In the genomic region with DNA sequence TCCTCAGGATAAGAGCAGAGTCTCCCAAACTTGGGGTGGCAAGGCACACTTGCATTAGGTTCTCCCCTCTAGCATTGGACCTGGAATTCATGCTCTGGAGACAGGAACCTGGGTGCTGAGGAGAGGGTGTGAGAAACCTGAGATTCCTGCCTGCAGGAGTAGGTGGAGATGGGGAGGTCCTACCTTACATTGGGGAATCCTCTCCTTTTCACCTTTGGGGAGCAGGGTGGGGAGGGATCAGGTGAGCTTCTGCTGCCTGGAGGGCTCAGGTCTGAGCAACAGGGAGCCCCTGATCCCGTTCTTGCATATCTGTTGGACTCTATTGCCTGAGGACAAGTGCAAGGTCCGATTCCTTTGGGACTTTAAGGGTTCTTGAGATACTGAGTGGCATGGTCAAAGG, we compare ENCODE assay signal across 10 mouse cellular contexts. TPM values are rescaled to one million over a fixed set of nuclear protein-coding genes. Genes with fewer than 3 reads are reported as not detected.
DNase-seq lines count a peak whose midpoint lies in the region; ATAC-seq and TF ChIP-seq lines count a peak whose summit lies in the region.
"Had no signal": no experiment of that assay in that cellular context is flagged by ENCODE, and none has a peak within 500 bp of the region (broad histone marks: within the 10 kb centered on the region; RNA-seq: fewer than 3 reads in every experiment).

No protein-coding gene starts in this region.

- peak overlapping the region; percentile 87 for H3K27ac ChIP-seq in kidney, embryonic 15.5 days
- H3K27ac ChIP-seq in embryonic facial prominence, embryonic 15.5 days (replicated peaks): peak overlapping the region; percentile 86
- no peak overlapping the region for H3K27ac ChIP-seq in intestine, postnatal 0 days (ENCODE audit: low read depth, low read length)

- peaks cover 20% of the 10 kb centered on the region for H3K79me2 ChIP-seq in myocyte (ENCODE audit: control insufficient read depth, insufficient read depth)

- H3K4me3 ChIP-seq in kidney, embryonic 15.5 days (replicated peaks): peak overlapping the region; percentile 90; the same call in 1 of the 2 replicates
- H3K4me3 ChIP-seq in embryonic facial prominence, embryonic 15.5 days (replicated peaks): no peak overlapping the region
- no peak overlapping the region for H3K4me3 ChIP-seq in intestine, postnatal 0 days (ENCODE audit: low read depth, low read length)
- H3K4me3 ChIP-seq in myocyte: peak overlapping the region; percentile 53

- ATAC-seq in kidney, embryonic 15.5 days (replicated peaks; ENCODE audit: low FRiP score): no peak
- no peak for ATAC-seq in embryonic facial prominence, embryonic 15.5 days (ENCODE audit: insufficient number of reproducible peaks, low FRiP score, low TSS enrichment, low read depth)
- ATAC-seq in intestine, postnatal 0 days: no peak

- peaks cover 17% of the 10 kb centered on the region for H3K9me3 ChIP-seq in kidney, embryonic 15.5 days (replicated peaks)
- peaks cover 10% of the 10 kb centered on the region; the same call in 1 of the 2 replicates for H3K9me3 ChIP-seq in embryonic facial prominence, embryonic 15.5 days (replicated peaks)
- no peaks in the 10 kb centered on the region for H3K9me3 ChIP-seq in intestine, postnatal 0 days (ENCODE audit: control insufficient read depth)

- H3K36me3 ChIP-seq in kidney, embryonic 15.5 days: peaks cover 72% of the 10 kb centered on the region
- H3K36me3 ChIP-seq in embryonic facial prominence, embryonic 15.5 days: peaks cover 57% of the 10 kb centered on the region
- H3K36me3 ChIP-seq in intestine, postnatal 0 days (ENCODE audit: control insufficient read depth, insufficient read depth): peaks cover 43% of the 10 kb centered on the region
- peaks cover 11% of the 10 kb centered on the region for H3K36me3 ChIP-seq in myocyte (ENCODE audit: control insufficient read depth, insufficient read depth)

- TF ChIP-seq POLR2A in myocyte (IDR thresholded peaks at IDR 0.05; ENCODE audit: insufficient read length, low read depth): no peak

- no peak overlapping the region for H3K9ac ChIP-seq in kidney, embryonic 15.5 days
- H3K9ac ChIP-seq in embryonic facial prominence, embryonic 15.5 days: no peak overlapping the region
- no peak overlapping the region for H3K9ac ChIP-seq in intestine, postnatal 0 days (ENCODE audit: low read depth, low read length)

- 79% methylated on average over 2 of the region's 2 CpGs for WGBS in kidney, embryonic 15.5 days
- WGBS in embryonic facial prominence, embryonic 15.5 days: 80% methylated on average over 2 of the region's 2 CpGs
- WGBS in intestine, postnatal 0 days: 69% methylated on average over 2 of the region's 2 CpGs

- H3K4me2 ChIP-seq in kidney, embryonic 15.5 days: peak overlapping the region; percentile 74; the same call in 1 of the 2 replicates
- H3K4me2 ChIP-seq in embryonic facial prominence, embryonic 15.5 days (replicated peaks): peak overlapping the region; percentile 64
- H3K4me2 ChIP-seq in intestine, postnatal 0 days (replicated peaks; ENCODE audit: low read depth): peak overlapping the region; percentile 61; the same call in 1 of the 2 replicates
- peak overlapping the region; percentile 99 for H3K4me2 ChIP-seq in myocyte (ENCODE audit: low read depth)

- H3K27me3 ChIP-seq in kidney, embryonic 15.5 days: no peaks in the 10 kb centered on the region
- no peaks in the 10 kb centered on the region for H3K27me3 ChIP-seq in embryonic facial prominence, embryonic 15.5 days
- H3K27me3 ChIP-seq in intestine, postnatal 0 days (replicated peaks; ENCODE audit: control insufficient read depth, insufficient read depth, low read length): no peaks in the 10 kb centered on the region
- H3K27me3 ChIP-seq in myocyte (ENCODE audit: control insufficient read depth, insufficient read depth, insufficient read length): no peaks in the 10 kb centered on the region

- DNase-seq in kidney, postnatal 36 days: no peak
- DNase-seq in lung, postnatal 4 days: no peak
- no peak for DNase-seq in layer of hippocampus, postnatal 25 days (ENCODE audit: extremely low spot score in 1 of 2, low spot score in 1 of 2)
- DNase-seq in layer of hippocampus, adult 8-10 months (ENCODE audit: low spot score in 2 of 2): no peak

- no peak for TF ChIP-seq CTCF in intestine, postnatal 0 days (IDR thresholded peaks at IDR 0.05; ENCODE audit: low read depth)

- no peak overlapping the region for H3ac ChIP-seq in myocyte (ENCODE audit: control insufficient read depth, insufficient read length)

- H3K4me1 ChIP-seq in kidney, embryonic 15.5 days: peaks cover 26% of the 10 kb centered on the region
- H3K4me1 ChIP-seq in embryonic facial prominence, embryonic 15.5 days: peaks cover 25% of the 10 kb centered on the region
- no peaks in the 10 kb centered on the region; the same call in 1 of the 2 replicates for H3K4me1 ChIP-seq in intestine, postnatal 0 days (replicated peaks; ENCODE audit: control insufficient read depth, insufficient read depth, low read length)

TF ChIP-seq in myocyte, 11 proteins besides CTCF, POLR2A, EP300 and RAD21:
- TF ChIP-seq E2F4 (IDR thresholded peaks at IDR 0.05; ENCODE audit: insufficient read depth) (no peak), POLR2AphosphoS2 (IDR thresholded peaks at IDR 0.05; ENCODE audit: insufficient read length, low read depth) (no peak), TCF12 (IDR thresholded peaks at IDR 0.05; ENCODE audit: insufficient read depth, poor library complexity, severe bottlenecking) (no peak), MAX (IDR thresholded peaks at IDR 0.05; ENCODE audit: low read depth) (no peak), MYOD1 (IDR thresholded peaks at IDR 0.05; ENCODE audit: control insufficient read depth in 1 of 3, insufficient read length in 2 of 3, low read depth in 2 of 3) (no peak), REST (IDR thresholded peaks at IDR 0.05; ENCODE audit: insufficient read depth, insufficient read length) (no peak), MYOG (IDR thresholded peaks at IDR 0.05; ENCODE audit: control insufficient read depth in 1 of 3, insufficient read depth in 1 of 3, insufficient read length in 2 of 3, low read depth in 2 of 3) (no peak), TCF3 (IDR thresholded peaks at IDR 0.05; ENCODE audit: insufficient read length, low read depth) (no peak)

RNA-seq across cellular contexts. Expression of a gene that starts 1.6 kb away (rescaled TPM):
- polyA plus RNA-seq in kidney, embryonic 15.5 days (2015; fragmentation: Nextera tagmentation; extraction: Ambion mirVana): 168 and 177 TPM in 2 replicates
- polyA plus RNA-seq in embryonic facial prominence, embryonic 15.5 days (2015; fragmentation: Nextera tagmentation; extraction: Ambion mirVana): 146 and 148 TPM in 2 replicates
- polyA plus RNA-seq in intestine, postnatal 0 days (2015; fragmentation: Nextera tagmentation; extraction: Ambion mirVana): 80.1 and 85.5 TPM in 2 replicates
- 112 TPM for polyA plus RNA-seq in myocyte (2012; fragmentation: generic; extraction: Trizol)
- 100 to 1,000 TPM; 109 TPM for total RNA-seq in layer of hippocampus, postnatal 25 days (2021)
- total RNA-seq in layer of hippocampus, adult 8-10 months (2022): 100 to 1,000 TPM; 104 to 112 (median 109) TPM

RNA-seq across cellular contexts. Expression of a gene that starts 17.8 kb away (rescaled TPM):
- 259 and 340 TPM in 2 replicates for polyA plus RNA-seq in kidney, embryonic 15.5 days (2015; fragmentation: Nextera tagmentation; extraction: Ambion mirVana)
- polyA plus RNA-seq in embryonic facial prominence, embryonic 15.5 days (2015; fragmentation: Nextera tagmentation; extraction: Ambion mirVana): 442 and 474 TPM in 2 replicates
- polyA plus RNA-seq in intestine, postnatal 0 days (2015; fragmentation: Nextera tagmentation; extraction: Ambion mirVana): 435 and 436 TPM in 2 replicates
- 2.3 TPM for polyA plus RNA-seq in myocyte (2012; fragmentation: generic; extraction: Trizol)
- total RNA-seq in layer of hippocampus, postnatal 25 days (2021): 1,000 to 10,000 TPM; 2,615 to 2,768 TPM
- total RNA-seq in layer of hippocampus, adult 8-10 months (2022): 1,000 to 10,000 TPM; 1,861 to 4,366 (median 2,827) TPM

RNA-seq across cellular contexts. Expression of a gene that starts 24.4 kb away (rescaled TPM):
- 15.7 and 20.7 TPM in 2 replicates for polyA plus RNA-seq in kidney, embryonic 15.5 days (2015; fragmentation: Nextera tagmentation; extraction: Ambion mirVana)
- 38.9 and 45.8 TPM in 2 replicates for polyA plus RNA-seq in embryonic facial prominence, embryonic 15.5 days (2015; fragmentation: Nextera tagmentation; extraction: Ambion mirVana)
- 34.7 and 50.0 TPM in 2 replicates for polyA plus RNA-seq in intestine, postnatal 0 days (2015; fragmentation: Nextera tagmentation; extraction: Ambion mirVana)
- polyA plus RNA-seq in myocyte (2012; fragmentation: generic; extraction: Trizol): not detected
- 1 to 10 TPM; 4.8 to 7.5 TPM for total RNA-seq in layer of hippocampus, postnatal 25 days (2021)
- 10 to 100 TPM in 1 of 4 experiments, 1 to 10 TPM in 3; 5.3 to 10.7 (median 6.0) TPM for total RNA-seq in layer of hippocampus, adult 8-10 months (2022)
- total RNA-seq: hematopoietic stem cell, adult 5-6 weeks had no signal

RNA-seq across cellular contexts. Expression of a gene that starts 33.5 kb away (rescaled TPM):
- 130 and 138 TPM in 2 replicates for polyA plus RNA-seq in kidney, embryonic 15.5 days (2015; fragmentation: Nextera tagmentation; extraction: Ambion mirVana)
- polyA plus RNA-seq in embryonic facial prominence, embryonic 15.5 days (2015; fragmentation: Nextera tagmentation; extraction: Ambion mirVana): 79.6 and 86.6 TPM in 2 replicates
- polyA plus RNA-seq in intestine, postnatal 0 days (2015; fragmentation: Nextera tagmentation; extraction: Ambion mirVana): 93.1 and 94.7 TPM in 2 replicates
- polyA plus RNA-seq in myocyte (2012; fragmentation: generic; extraction: Trizol): 27.1 TPM
- total RNA-seq in layer of hippocampus, postnatal 25 days (2021): 1 to 10 TPM; 7.9 to 9.1 TPM
- total RNA-seq in layer of hippocampus, adult 8-10 months (2022): 1 to 10 TPM; 5.7 to 8.2 (median 7.0) TPM

RNA-seq across cellular contexts. Expression of a gene that starts 35.5 kb away (rescaled TPM):
- polyA plus RNA-seq in kidney, embryonic 15.5 days (2015; fragmentation: Nextera tagmentation; extraction: Ambion mirVana): 2.3 and 6.6 TPM in 2 replicates
- 0.16 TPM in 1 of 2 replicates, not detected in the other for polyA plus RNA-seq in embryonic facial prominence, embryonic 15.5 days (2015; fragmentation: Nextera tagmentation; extraction: Ambion mirVana)
- 0.70 and 1.4 TPM in 2 replicates for polyA plus RNA-seq in intestine, postnatal 0 days (2015; fragmentation: Nextera tagmentation; extraction: Ambion mirVana)
- not detected for polyA plus RNA-seq in myocyte (2012; fragmentation: generic; extraction: Trizol)
- not detected for total RNA-seq in layer of hippocampus, postnatal 25 days (2021)
- 1 to 10 TPM in 1 of 4 experiments, not detected in 3; 1.2 TPM for total RNA-seq in layer of hippocampus, adult 8-10 months (2022)
- total RNA-seq: hematopoietic stem cell, adult 5-6 weeks; megakaryocyte-erythroid progenitor cell, adult 5-6 weeks had no signal

Comparison
In these comparisons a context has a peak if more than half of its experiments do, and no peak if none do; other contexts are left out.
1. H3K4me3 ChIP-seq: peak in kidney, embryonic 15.5 days (single experiment) and myocyte (single experiment); none in embryonic facial prominence, embryonic 15.5 days (single experiment) and intestine, postnatal 0 days (single experiment).
2. RNA of a gene that starts 17.8 kb away (polyA plus RNA-seq): 442 to 474 TPM in embryonic facial prominence, embryonic 15.5 days, 435 to 436 TPM in intestine, postnatal 0 days and 259 to 340 TPM in kidney, embryonic 15.5 days; 2.3 TPM in myocyte (single experiment); every median in the first group is over 10 times any median in the second.
3. RNA of a gene that starts 24.4 kb away (polyA plus RNA-seq): 38.9 to 45.8 TPM in embryonic facial prominence, embryonic 15.5 days, 34.7 to 50.0 TPM in intestine, postnatal 0 days and 15.7 to 20.7 TPM in kidney, embryonic 15.5 days; not detected in myocyte (single experiment); every median in the first group is over 10 times any median in the second.
4. Peak in every context shown above with its lines, with median percentiles within 50 percentile points of each other: H3K4me2 ChIP-seq.